13 mouse cellular contexts compared by ENCODE assay signal in genomic region chr4:85163313-85163615, GRCm38 (mm10). TPM values are rescaled to one million over a fixed set of nuclear protein-coding genes. Genes with fewer than 3 reads are reported as not detected.
DNase-seq lines count a peak whose midpoint lies in the region; ATAC-seq and TF ChIP-seq lines count a peak whose summit lies in the region.
"Had no signal": no experiment of that assay in that cellular context is flagged by ENCODE, and none has a peak within 500 bp of the region (broad histone marks: within the 10 kb centered on the region; RNA-seq: fewer than 3 reads in every experiment).

No protein-coding gene starts in this region.

- TF ChIP-seq CTCF in forebrain, postnatal 0 days (IDR thresholded peaks at IDR 0.05; ENCODE audit: low read depth): no peak

- H3K9ac ChIP-seq in forebrain, embryonic 12.5 days: no peak overlapping the region
- H3K9ac ChIP-seq in forebrain, postnatal 0 days: no peak overlapping the region
- H3K9ac ChIP-seq in midbrain, embryonic 16.5 days (ENCODE audit: low read depth, low read length): no peak overlapping the region
- H3K9ac ChIP-seq in midbrain, embryonic 13.5 days (replicated peaks): no peak overlapping the region
- H3K9ac ChIP-seq in neural tube, embryonic 14.5 days (replicated peaks; ENCODE audit: low read depth, low read length): no peak overlapping the region
- H3K9ac ChIP-seq: limb, embryonic 13.5 days; lung, embryonic 14.5 days had no signal

- no peak overlapping the region for H3K4me2 ChIP-seq in forebrain, embryonic 12.5 days
- H3K4me2 ChIP-seq in forebrain, postnatal 0 days (ENCODE audit: low read depth): no peak overlapping the region
- no peak overlapping the region for H3K4me2 ChIP-seq in midbrain, embryonic 16.5 days (ENCODE audit: low read length)
- no peak overlapping the region for H3K4me2 ChIP-seq in midbrain, embryonic 13.5 days (replicated peaks)
- H3K4me2 ChIP-seq in neural tube, embryonic 14.5 days (ENCODE audit: low read depth, low read length): no peak overlapping the region

- no peak for DNase-seq in forebrain, postnatal 0 days
- DNase-seq in cerebellum, postnatal 10 days: peak; percentile 95 to 96
- no peak for DNase-seq in adrenal gland, adult 2 months
- no peak for DNase-seq in frontal cortex, postnatal 14 days (ENCODE audit: low spot score in 2 of 2)

- peak; percentile 64; the same call in 1 of the 2 replicates for ATAC-seq in forebrain, embryonic 12.5 days (ENCODE audit: low FRiP score)
- no peak for ATAC-seq in forebrain, postnatal 0 days
- ATAC-seq in midbrain, embryonic 16.5 days: peak; percentile 61
- no peak; the same call in 1 of the 2 replicates for ATAC-seq in midbrain, embryonic 13.5 days
- ATAC-seq in neural tube, embryonic 14.5 days (ENCODE audit: low read depth): peak; percentile 58; the same call in 1 of the 2 replicates
- ATAC-seq: activated CD4-positive, CD25-positive, alpha-beta regulatory T cell, adult 4 months had no signal

- H3K9me3 ChIP-seq in forebrain, embryonic 12.5 days: no peaks in the 10 kb centered on the region
- H3K9me3 ChIP-seq in forebrain, postnatal 0 days (ENCODE audit: low read length): no peaks in the 10 kb centered on the region
- no peaks in the 10 kb centered on the region for H3K9me3 ChIP-seq in midbrain, embryonic 16.5 days (replicated peaks; ENCODE audit: control insufficient read depth, low read length, poor library complexity, severe bottlenecking)
- no peaks in the 10 kb centered on the region for H3K9me3 ChIP-seq in midbrain, embryonic 13.5 days
- no peaks in the 10 kb centered on the region for H3K9me3 ChIP-seq in neural tube, embryonic 14.5 days (ENCODE audit: control insufficient read depth, low read length)
- H3K9me3 ChIP-seq: embryonic facial prominence, embryonic 10.5 days; limb, embryonic 13.5 days had no signal

- H3K36me3 ChIP-seq in forebrain, embryonic 12.5 days (replicated peaks): no peaks in the 10 kb centered on the region
- H3K36me3 ChIP-seq in forebrain, postnatal 0 days (ENCODE audit: insufficient read depth): no peaks in the 10 kb centered on the region
- H3K36me3 ChIP-seq in midbrain, embryonic 16.5 days (ENCODE audit: control insufficient read depth, insufficient read depth, low read length): no peaks in the 10 kb centered on the region
- no peaks in the 10 kb centered on the region for H3K36me3 ChIP-seq in midbrain, embryonic 13.5 days
- no peaks in the 10 kb centered on the region for H3K36me3 ChIP-seq in neural tube, embryonic 14.5 days (ENCODE audit: control insufficient read depth, insufficient read depth, low read length)
- H3K36me3 ChIP-seq: embryonic facial prominence, embryonic 10.5 days; limb, embryonic 13.5 days had no signal

- 85% methylated on average over 2 of the region's 2 CpGs for WGBS in forebrain, embryonic 12.5 days
- WGBS in forebrain, postnatal 0 days: 85% methylated on average over 2 of the region's 2 CpGs
- 84% methylated on average over 2 of the region's 2 CpGs for WGBS in midbrain, embryonic 16.5 days
- WGBS in midbrain, embryonic 13.5 days: 88% methylated on average over 2 of the region's 2 CpGs
- 97% methylated on average over 2 of the region's 2 CpGs for WGBS in neural tube, embryonic 14.5 days

- no peak overlapping the region for H3K27ac ChIP-seq in forebrain, embryonic 12.5 days
- no peak overlapping the region for H3K27ac ChIP-seq in forebrain, postnatal 0 days (ENCODE audit: low read depth, low read length)
- no peak overlapping the region for H3K27ac ChIP-seq in midbrain, embryonic 16.5 days (ENCODE audit: low read length)
- no peak overlapping the region for H3K27ac ChIP-seq in midbrain, embryonic 13.5 days
- no peak overlapping the region for H3K27ac ChIP-seq in neural tube, embryonic 14.5 days (ENCODE audit: low read depth, low read length)
- H3K27ac ChIP-seq: limb, embryonic 13.5 days had no signal

- no peaks in the 10 kb centered on the region for H3K27me3 ChIP-seq in forebrain, embryonic 12.5 days
- H3K27me3 ChIP-seq in forebrain, postnatal 0 days (ENCODE audit: insufficient read depth, low read length): no peaks in the 10 kb centered on the region
- H3K27me3 ChIP-seq in midbrain, embryonic 16.5 days (ENCODE audit: control insufficient read depth, insufficient read depth, low read depth, low read length): no peaks in the 10 kb centered on the region
- H3K27me3 ChIP-seq in midbrain, embryonic 13.5 days: 0 out of 2 replicates have a peak, but pooled peaks cover 3% of the 10 kb centered on the region
- H3K27me3 ChIP-seq in neural tube, embryonic 14.5 days (ENCODE audit: control insufficient read depth, insufficient read depth, low read length): no peaks in the 10 kb centered on the region

- H3K4me1 ChIP-seq in forebrain, embryonic 12.5 days: no peaks in the 10 kb centered on the region
- H3K4me1 ChIP-seq in forebrain, postnatal 0 days (ENCODE audit: insufficient read depth): no peaks in the 10 kb centered on the region
- H3K4me1 ChIP-seq in midbrain, embryonic 16.5 days (ENCODE audit: control insufficient read depth, insufficient read depth, low read length): peaks cover 3% of the 10 kb centered on the region
- 0 out of 2 replicates have a peak, but pooled peaks cover 2% of the 10 kb centered on the region for H3K4me1 ChIP-seq in midbrain, embryonic 13.5 days (replicated peaks)
- no peaks in the 10 kb centered on the region for H3K4me1 ChIP-seq in neural tube, embryonic 14.5 days (ENCODE audit: control insufficient read depth, insufficient read depth, low read length)
- H3K4me1 ChIP-seq: limb, embryonic 13.5 days had no signal

- H3K4me3 ChIP-seq in forebrain, embryonic 12.5 days (replicated peaks): no peak overlapping the region
- no peak overlapping the region for H3K4me3 ChIP-seq in forebrain, postnatal 0 days (ENCODE audit: low read depth, low read length)
- H3K4me3 ChIP-seq in midbrain, embryonic 16.5 days (ENCODE audit: low read depth, low read length): no peak overlapping the region
- no peak overlapping the region for H3K4me3 ChIP-seq in midbrain, embryonic 13.5 days (replicated peaks)
- H3K4me3 ChIP-seq in neural tube, embryonic 14.5 days (ENCODE audit: low read depth, low read length): no peak overlapping the region
- H3K4me3 ChIP-seq: limb, embryonic 13.5 days had no signal

RNA-seq across cellular contexts. Expression of gene Sh3gl2, which starts 41.7 kb away (rescaled TPM):
- 13.8 and 14.0 TPM in 2 replicates for polyA plus RNA-seq in forebrain, embryonic 12.5 days (2016; fragmentation: Nextera tagmentation; extraction: Ambion mirVana)
- total RNA-seq in forebrain, postnatal 0 days (2014; rRNA removed): 29.3 and 31.9 TPM in 2 replicates
- polyA plus RNA-seq in forebrain, postnatal 0 days (2015; fragmentation: Nextera tagmentation; extraction: Ambion mirVana): 122 and 123 TPM in 2 replicates
- polyA plus RNA-seq in midbrain, embryonic 16.5 days (2015; fragmentation: Nextera tagmentation; extraction: Ambion mirVana): 96.0 and 112 TPM in 2 replicates
- polyA plus RNA-seq in midbrain, embryonic 13.5 days (2015; fragmentation: Nextera tagmentation; extraction: Ambion mirVana): 33.7 and 36.0 TPM in 2 replicates
- 109 and 123 TPM in 2 replicates for polyA plus RNA-seq in neural tube, embryonic 14.5 days (2014; fragmentation: Nextera tagmentation; extraction: Ambion mirVana)
- total RNA-seq in adrenal gland, adult 2 months (2021): 10 to 100 TPM; 27.7 to 41.8 TPM
- 7.7 and 8.9 TPM in 2 replicates for polyA plus RNA-seq in adrenal gland, adult 2 months (2012; rRNA removed)
- total RNA-seq: megakaryocyte-erythroid progenitor cell, adult 5-6 weeks had no signal
- polyA plus RNA-seq: activated CD4-positive, CD25-positive, alpha-beta regulatory T cell, adult 4 months had no signal

Comparison
In these comparisons a context has a peak if more than half of its experiments do, and no peak if none do; other contexts are left out.
1. ATAC-seq: peak in forebrain, embryonic 12.5 days (single experiment), midbrain, embryonic 16.5 days (single experiment) and neural tube, embryonic 14.5 days (single experiment); none in forebrain, postnatal 0 days (single experiment) and midbrain, embryonic 13.5 days (single experiment).
2. DNase-seq: peak in cerebellum, postnatal 10 days (2 of 2); none in forebrain, postnatal 0 days (single experiment), adrenal gland, adult 2 months (single experiment) and frontal cortex, postnatal 14 days (0 of 2).